Mouse (Mus musculus) neutrophil, adult 83 days (primary cell): ENCODE results near the gene 2410004P03Rik. TPM values are rescaled to one million over a fixed set of nuclear protein-coding genes. Genes with fewer than 3 reads are reported as not detected.

ENCODE experiments used
- total RNA-seq, 2 experiments: library from RNA; stranded (reverse); gene quantifications; one replicate each; pipeline ENCODE4 v1.2.4; 2023

Gene 2410004P03Rik
- total RNA-seq: under 1 TPM; 0.57 to 0.61 TPM

DNA sequence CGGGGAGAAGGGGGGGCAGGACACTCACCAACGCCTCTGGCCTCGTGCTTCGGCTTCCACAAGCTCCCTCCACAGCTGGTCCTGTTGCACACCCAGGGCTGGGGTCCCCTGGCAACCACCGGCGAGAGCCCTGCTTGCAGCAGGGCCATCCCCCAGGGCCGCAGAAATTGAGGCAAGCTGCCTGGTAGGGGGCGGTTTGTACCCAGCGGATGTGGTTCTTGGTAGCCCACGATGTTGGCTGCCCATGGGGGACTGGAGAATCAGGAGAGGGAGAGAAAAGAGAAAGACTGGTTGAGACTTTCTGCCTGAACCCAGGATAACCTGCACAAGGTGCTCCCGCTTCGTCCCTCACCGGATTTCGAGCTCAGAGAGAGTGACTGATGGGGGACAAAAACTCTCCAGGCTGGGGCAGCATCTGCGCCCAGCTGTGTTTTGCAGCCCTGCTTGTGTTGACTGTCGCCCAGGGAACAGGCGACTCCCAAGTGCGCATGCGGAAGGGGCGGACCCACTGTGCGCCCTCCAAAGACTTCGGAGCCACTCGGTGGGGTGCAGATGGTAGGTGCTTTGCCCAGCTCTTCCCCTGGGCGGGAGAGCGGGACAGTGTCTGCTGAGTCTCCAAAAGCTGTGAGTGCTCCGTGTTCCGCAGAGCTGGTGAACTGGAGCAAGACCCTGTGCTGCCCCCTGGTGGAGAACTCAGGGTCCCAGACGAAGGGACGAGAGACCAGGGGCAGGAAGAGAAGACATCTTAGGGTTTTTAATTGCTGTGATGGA is at the start of gene 2410004P03Rik:
TSS of gene 2410004P03Rik (minus strand) at position 628 of the 771 bp plus-strand sequence.

DNA sequence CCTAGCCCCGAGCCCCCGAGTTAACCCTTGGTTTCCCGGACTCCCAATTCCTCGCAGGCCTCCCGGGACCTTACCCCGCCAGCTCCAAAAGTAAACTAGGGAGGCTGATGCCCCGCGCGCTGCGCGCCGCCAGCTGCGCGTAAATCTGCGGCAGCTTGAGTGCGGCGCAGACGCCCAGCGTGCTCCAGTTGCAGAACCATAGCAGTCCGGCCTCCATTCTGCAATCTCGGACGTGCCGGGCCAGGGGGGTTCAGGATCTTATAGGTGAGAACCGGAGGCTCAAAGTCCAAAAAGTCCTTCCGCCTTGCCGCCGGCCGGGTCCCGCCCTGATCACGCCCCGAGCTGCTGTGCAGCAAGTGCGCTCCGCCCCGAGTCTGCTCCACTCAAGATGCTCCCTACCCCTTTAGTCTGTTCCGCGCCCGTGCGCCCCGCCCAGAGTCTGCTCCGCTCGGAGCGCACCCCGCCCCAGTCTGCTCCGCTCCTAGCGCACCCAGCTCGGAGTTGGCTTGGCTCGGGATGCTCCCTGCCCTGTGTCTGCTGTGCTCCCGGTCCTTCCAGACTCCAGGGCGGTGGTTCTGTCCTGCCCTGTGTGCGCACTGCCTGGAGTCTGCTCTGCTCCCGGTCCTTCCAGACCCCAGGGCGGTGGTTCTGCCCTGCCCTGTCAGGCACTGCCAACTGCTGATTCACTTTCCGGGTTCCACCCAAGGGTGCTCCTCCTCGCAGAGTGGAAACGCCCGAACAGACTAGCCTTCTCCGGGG is 11.6 kb downstream of the 2410004P03Rik start, which contains the start of gene Pqlc3:
TSS of gene Pqlc3 (minus strand) at position 670 of the 759 bp plus-strand sequence.

Other genes starting within 250 kb of the 2410004P03Rik start
- under 1 TPM in 1 of 2 experiments, not detected in 1; 0.79 TPM for gene Greb1, start 210.8 kb downstream of the 2410004P03Rik start, total RNA-seq
- 10 to 100 TPM; 13.0 to 13.6 TPM for gene E2f6, start 200.8 kb downstream of the 2410004P03Rik start, total RNA-seq
- gene Rock2, start 116.8 kb downstream of the 2410004P03Rik start, total RNA-seq: 10 to 100 TPM; 45.6 to 47.3 TPM
- 10 to 100 TPM; 73.0 to 79.6 TPM for gene Pqlc3, start 11.3 kb downstream of the 2410004P03Rik start, total RNA-seq
- not detected for gene Kcnf1, start 165.2 kb upstream of the 2410004P03Rik start, total RNA-seq